Comparison of ENCODE assay signal across 18 mouse cellular contexts in the genomic region with DNA sequence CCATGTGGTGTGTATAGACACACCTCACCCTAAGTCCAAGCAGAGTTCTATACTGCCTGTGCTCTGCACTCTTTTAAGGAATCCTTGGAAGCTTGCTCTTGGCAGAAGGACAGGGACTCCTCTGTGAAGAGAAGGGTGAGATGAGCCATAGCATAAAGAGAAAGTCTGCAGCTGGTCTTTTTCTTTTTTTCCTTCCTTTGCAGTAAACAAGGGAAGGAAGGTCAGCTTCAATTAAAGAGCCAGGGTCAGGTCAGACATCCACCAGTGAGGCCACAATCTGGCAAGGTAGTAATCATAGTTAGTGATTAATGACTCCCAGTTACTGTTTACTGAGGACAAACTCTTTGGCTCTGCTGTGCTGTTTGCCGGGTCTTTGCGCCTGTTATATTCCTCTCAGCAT.
DNase-seq lines count a peak whose midpoint lies in the region; ATAC-seq and TF ChIP-seq lines count a peak whose summit lies in the region.
"Had no signal": no experiment of that assay in that cellular context is flagged by ENCODE, and none has a peak within 500 bp of the region (broad histone marks: within the 10 kb centered on the region; RNA-seq: fewer than 3 reads in every experiment).

No protein-coding gene starts in this region.

- no peaks in the 10 kb centered on the region for H3K9me3 ChIP-seq in embryonic facial prominence, embryonic 14.5 days (ENCODE audit: control insufficient read depth, low read length)
- no peaks in the 10 kb centered on the region for H3K9me3 ChIP-seq in embryonic facial prominence, embryonic 10.5 days
- no peaks in the 10 kb centered on the region for H3K9me3 ChIP-seq in stomach, embryonic 14.5 days (ENCODE audit: control insufficient read depth, low read depth, low read length)
- H3K9me3 ChIP-seq in stomach, postnatal 0 days (ENCODE audit: control insufficient read depth, low read length) = no peaks in the 10 kb centered on the region
- H3K9me3 ChIP-seq in kidney, embryonic 16.5 days (ENCODE audit: low read length) = no peaks in the 10 kb centered on the region
- H3K9me3 ChIP-seq: forebrain, embryonic 10.5 days; heart, embryonic 15.5 days; midbrain, embryonic 10.5 days had no signal

- no peak for TF ChIP-seq EP300 in stomach, postnatal 0 days (optimal IDR thresholded peaks at IDR 0.05)

- H3K27me3 ChIP-seq in embryonic facial prominence, embryonic 14.5 days (replicated peaks; ENCODE audit: control insufficient read depth, insufficient read depth, low read length) = no peaks in the 10 kb centered on the region
- no peaks in the 10 kb centered on the region for H3K27me3 ChIP-seq in embryonic facial prominence, embryonic 10.5 days (replicated peaks; ENCODE audit: low read depth, poor library complexity, severe bottlenecking)
- no peaks in the 10 kb centered on the region for H3K27me3 ChIP-seq in stomach, embryonic 14.5 days (ENCODE audit: control insufficient read depth, insufficient read depth, low read length)
- no peaks in the 10 kb centered on the region for H3K27me3 ChIP-seq in stomach, postnatal 0 days (ENCODE audit: control insufficient read depth, insufficient read depth, low read length)
- H3K27me3 ChIP-seq in kidney, embryonic 16.5 days (ENCODE audit: insufficient read depth, low read length) = no peaks in the 10 kb centered on the region
- H3K27me3 ChIP-seq: heart, embryonic 15.5 days had no signal

- no peak overlapping the region for H3K27ac ChIP-seq in embryonic facial prominence, embryonic 14.5 days (replicated peaks; ENCODE audit: low read depth, low read length)
- no peak overlapping the region for H3K27ac ChIP-seq in embryonic facial prominence, embryonic 10.5 days (replicated peaks)
- no peak overlapping the region for H3K27ac ChIP-seq in stomach, embryonic 14.5 days (ENCODE audit: low read length)
- H3K27ac ChIP-seq in stomach, postnatal 0 days (replicated peaks) = no peak overlapping the region
- peak overlapping the region; percentile 15; the same call in 1 of the 2 replicates for H3K27ac ChIP-seq in kidney, embryonic 16.5 days (ENCODE audit: low read length)
- H3K27ac ChIP-seq: forebrain, embryonic 10.5 days; heart, embryonic 15.5 days; hindbrain, postnatal 0 days; liver, embryonic 14.5 days; midbrain, embryonic 10.5 days had no signal

- H3K4me2 ChIP-seq in embryonic facial prominence, embryonic 14.5 days (ENCODE audit: low read depth, low read length) = no peak overlapping the region
- H3K4me2 ChIP-seq in stomach, embryonic 14.5 days (replicated peaks; ENCODE audit: low read depth, low read length) = no peak overlapping the region
- H3K4me2 ChIP-seq in stomach, postnatal 0 days (replicated peaks; ENCODE audit: low read depth) = no peak overlapping the region
- no peak overlapping the region for H3K4me2 ChIP-seq in kidney, embryonic 16.5 days (replicated peaks; ENCODE audit: low read depth, low read length)
- H3K4me2 ChIP-seq: heart, embryonic 15.5 days had no signal

- WGBS in embryonic facial prominence, embryonic 14.5 days = 51% methylated on average over 2 of the region's 2 CpGs
- 49% methylated on average over 2 of the region's 2 CpGs for WGBS in embryonic facial prominence, embryonic 10.5 days
- WGBS in stomach, embryonic 14.5 days = 6% methylated on average over 2 of the region's 2 CpGs
- 2% methylated on average over 2 of the region's 2 CpGs for WGBS in stomach, postnatal 0 days
- WGBS in kidney, embryonic 16.5 days = 11% methylated on average over 2 of the region's 2 CpGs

- peak; percentile 4 for DNase-seq in embryonic facial prominence, embryonic 14.5 days (ENCODE audit: low spot score)
- DNase-seq in embryonic facial prominence, embryonic 10.5 days (ENCODE audit: low spot score) = no peak
- no peak for DNase-seq in stomach, postnatal 0 days (ENCODE audit: low spot score)
- DNase-seq in yolk sac, embryonic 10.5 days (ENCODE audit: low spot score) = peak; percentile 10
- DNase-seq in layer of hippocampus, postnatal 36 days = no peak
- DNase-seq: adrenal gland, postnatal 36 days; B cell, adult 2 months; cerebellum, adult 11 months; layer of hippocampus, adult 9-11 months had no signal

- no peak for ATAC-seq in embryonic facial prominence, embryonic 14.5 days (ENCODE audit: low read depth)
- peak; percentile 71; the same call in 1 of the 2 replicates for ATAC-seq in stomach, embryonic 14.5 days (ENCODE audit: insufficient number of reproducible peaks, insufficient read depth, low FRiP score, low read depth)
- ATAC-seq in stomach, postnatal 0 days (ENCODE audit: low FRiP score, low TSS enrichment) = no peak
- peak; percentile 91 for ATAC-seq in kidney, embryonic 16.5 days (ENCODE audit: low FRiP score, low TSS enrichment)
- no peak for ATAC-seq in megakaryocyte progenitor cell, adult 5-6 weeks (replicated peaks; ENCODE audit: poor library complexity)
- ATAC-seq: hindbrain, postnatal 0 days had no signal

- H3K9ac ChIP-seq in embryonic facial prominence, embryonic 14.5 days (ENCODE audit: low read depth, low read length) = no peak overlapping the region
- H3K9ac ChIP-seq in stomach, embryonic 14.5 days (replicated peaks; ENCODE audit: low read depth, low read length) = no peak overlapping the region
- no peak overlapping the region for H3K9ac ChIP-seq in stomach, postnatal 0 days (ENCODE audit: low read length)
- H3K9ac ChIP-seq in kidney, embryonic 16.5 days (replicated peaks; ENCODE audit: low read length) = no peak overlapping the region
- H3K9ac ChIP-seq: heart, embryonic 15.5 days; liver, embryonic 14.5 days had no signal

- TF ChIP-seq CTCF in stomach, postnatal 0 days (IDR thresholded peaks at IDR 0.05; ENCODE audit: low read depth) = no peak

- no peak overlapping the region for H3K4me3 ChIP-seq in embryonic facial prominence, embryonic 14.5 days (ENCODE audit: low read depth, low read length)
- H3K4me3 ChIP-seq in embryonic facial prominence, embryonic 10.5 days = no peak overlapping the region
- no peak overlapping the region for H3K4me3 ChIP-seq in stomach, embryonic 14.5 days (ENCODE audit: low read depth, low read length)
- H3K4me3 ChIP-seq in stomach, postnatal 0 days (ENCODE audit: low read depth, low read length) = no peak overlapping the region
- H3K4me3 ChIP-seq in kidney, embryonic 16.5 days (ENCODE audit: low read length) = no peak overlapping the region
- H3K4me3 ChIP-seq: forebrain, embryonic 10.5 days; heart, embryonic 15.5 days; midbrain, embryonic 10.5 days; myocyte had no signal

- H3K4me1 ChIP-seq in embryonic facial prominence, embryonic 14.5 days (ENCODE audit: control insufficient read depth, insufficient read depth, low read length) = no peaks in the 10 kb centered on the region
- H3K4me1 ChIP-seq in embryonic facial prominence, embryonic 10.5 days = peaks cover 11% of the 10 kb centered on the region
- H3K4me1 ChIP-seq in stomach, embryonic 14.5 days (ENCODE audit: control insufficient read depth, insufficient read depth, low read length) = peaks cover 8% of the 10 kb centered on the region; the same call in 1 of the 2 replicates
- H3K4me1 ChIP-seq in stomach, postnatal 0 days (replicated peaks; ENCODE audit: control insufficient read depth, insufficient read depth) = no peaks in the 10 kb centered on the region
- H3K4me1 ChIP-seq in kidney, embryonic 16.5 days (ENCODE audit: insufficient read depth, low read length) = peaks cover 7% of the 10 kb centered on the region; the same call in 1 of the 2 replicates
- H3K4me1 ChIP-seq: heart, embryonic 15.5 days; midbrain, embryonic 10.5 days had no signal

- H3K36me3 ChIP-seq in embryonic facial prominence, embryonic 14.5 days (ENCODE audit: control insufficient read depth, insufficient read depth, low read length) = no peaks in the 10 kb centered on the region
- H3K36me3 ChIP-seq in embryonic facial prominence, embryonic 10.5 days (replicated peaks) = no peaks in the 10 kb centered on the region
- no peaks in the 10 kb centered on the region for H3K36me3 ChIP-seq in stomach, embryonic 14.5 days (ENCODE audit: control insufficient read depth, insufficient read depth, low read length)
- no peaks in the 10 kb centered on the region for H3K36me3 ChIP-seq in stomach, postnatal 0 days (ENCODE audit: control insufficient read depth, insufficient read depth, low read length)
- no peaks in the 10 kb centered on the region for H3K36me3 ChIP-seq in kidney, embryonic 16.5 days (ENCODE audit: insufficient read depth, low read length)
- H3K36me3 ChIP-seq: forebrain, embryonic 10.5 days; heart, embryonic 15.5 days; midbrain, embryonic 10.5 days had no signal

Comparison
In these comparisons a context has a peak if more than half of its experiments do, and no peak if none do; other contexts are left out.
1. ATAC-seq: peak in stomach, embryonic 14.5 days (single experiment) and kidney, embryonic 16.5 days (single experiment); none in embryonic facial prominence, embryonic 14.5 days (single experiment), stomach, postnatal 0 days (single experiment) and megakaryocyte progenitor cell, adult 5-6 weeks (single experiment).
2. DNase-seq: peak in embryonic facial prominence, embryonic 14.5 days (single experiment) and yolk sac, embryonic 10.5 days (single experiment); none in embryonic facial prominence, embryonic 10.5 days (single experiment), stomach, postnatal 0 days (single experiment) and layer of hippocampus, postnatal 36 days (0 of 2).